Mouse (Mus musculus): ENCODE results near the gene Egfr.
A peak's percentile ranks its signal among the peaks of the same experiment; 100 is the strongest.

The Egfr gene

GRCm38 (mm10) chr11:16772717-16773116, 20.7 kb downstream of the Egfr start:
- no peak for DNase-seq (ENCODE audit: extremely low read depth, insufficient read length, low spot score)

DNA sequence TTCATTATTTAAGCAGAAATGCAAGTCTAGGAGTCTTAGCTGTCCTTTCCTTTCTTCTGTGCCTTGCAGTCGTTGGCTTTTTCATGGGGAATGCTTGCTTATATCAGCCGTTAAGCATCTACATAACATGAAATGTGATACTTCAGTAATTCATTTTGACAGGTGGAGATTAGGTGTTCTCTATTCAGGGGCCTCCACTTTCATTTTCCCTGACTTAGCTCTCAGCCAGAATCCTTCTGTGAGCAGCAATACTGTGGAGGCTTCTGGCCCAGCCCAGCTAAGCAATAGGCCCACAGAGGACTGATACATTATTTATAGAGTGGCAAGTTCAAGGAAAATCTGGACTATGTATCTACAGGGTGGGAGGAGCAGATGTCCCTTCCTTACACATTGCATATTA, 25.0 kb downstream of the Egfr start:
- no peak for DNase-seq (ENCODE audit: extremely low read depth, insufficient read length, low spot score)

- DNase-seq (ENCODE audit: extremely low read depth, insufficient read length, low spot score): no peak
Observed at GRCm38 (mm10) chr11:16781604-16782003, 29.6 kb downstream of the Egfr start.

GRCm38 (mm10) chr11:16783926-16784659, 32.1 kb downstream of the Egfr start:
- no peak for DNase-seq (ENCODE audit: extremely low read depth, insufficient read length, low spot score)

- DNase-seq (ENCODE audit: extremely low read depth, insufficient read length, low spot score): no peak
Observed at GRCm38 (mm10) chr11:16792638-16793585, 40.9 kb downstream of the Egfr start.

- no peak for DNase-seq (ENCODE audit: extremely low read depth, insufficient read length, low spot score)
Observed at GRCm38 (mm10) chr11:16795012-16795411, 43.0 kb downstream of the Egfr start.

- no peak for DNase-seq (ENCODE audit: extremely low read depth, insufficient read length, low spot score)
Observed at GRCm38 (mm10) chr11:16795513-16795912, 43.5 kb downstream of the Egfr start.

- no peak for DNase-seq (ENCODE audit: extremely low read depth, insufficient read length, low spot score)
Observed at GRCm38 (mm10) chr11:16797456-16797855, 45.5 kb downstream of the Egfr start.

DNA sequence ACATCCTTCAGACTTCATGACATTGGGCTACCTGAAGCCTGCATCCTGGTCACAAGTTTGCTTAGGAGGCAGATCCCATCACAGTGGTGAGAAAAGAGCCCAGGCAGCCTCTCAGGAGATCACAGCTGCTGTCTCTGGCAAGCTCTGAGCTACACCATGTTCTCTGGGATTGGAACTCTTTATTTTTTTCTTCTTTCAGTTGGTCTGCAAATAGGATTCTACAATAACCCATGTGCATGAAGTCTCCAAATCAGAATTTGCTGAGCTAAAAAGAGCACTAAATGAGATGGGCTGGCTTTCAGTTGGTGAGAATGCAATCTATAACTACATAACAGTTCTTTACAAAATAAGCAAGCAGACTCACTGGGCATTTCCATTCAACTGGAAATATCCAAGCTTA, 46.1 kb downstream of the Egfr start:
- DNase-seq (ENCODE audit: extremely low read depth, insufficient read length, low spot score): no peak

DNA sequence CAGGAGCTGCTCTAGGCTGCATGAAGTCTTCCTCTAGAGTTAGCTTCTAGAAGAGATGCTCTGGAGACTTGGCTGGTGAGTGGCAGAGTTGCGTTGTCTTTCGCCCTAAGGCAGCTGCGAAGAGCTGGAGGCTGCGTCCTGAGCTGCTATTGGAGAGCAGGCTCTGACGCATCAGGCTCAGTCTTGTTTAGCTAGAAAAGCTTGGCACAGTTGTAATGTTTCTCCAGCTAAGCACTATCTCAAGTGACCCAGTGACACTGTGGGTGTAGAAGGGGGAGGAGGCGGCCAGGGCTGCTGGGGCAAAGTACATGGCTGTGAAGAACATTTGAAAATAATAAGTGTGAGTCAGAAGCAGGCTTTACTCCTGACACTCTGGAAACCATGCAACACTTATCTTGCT, 48.5 kb downstream of the Egfr start:
- no peak for DNase-seq (ENCODE audit: extremely low read depth, insufficient read length, low spot score)

GRCm38 (mm10) chr11:16802668-16803067, 50.7 kb downstream of the Egfr start:
- DNase-seq (ENCODE audit: extremely low read depth, insufficient read length, low spot score): no peak

DNA sequence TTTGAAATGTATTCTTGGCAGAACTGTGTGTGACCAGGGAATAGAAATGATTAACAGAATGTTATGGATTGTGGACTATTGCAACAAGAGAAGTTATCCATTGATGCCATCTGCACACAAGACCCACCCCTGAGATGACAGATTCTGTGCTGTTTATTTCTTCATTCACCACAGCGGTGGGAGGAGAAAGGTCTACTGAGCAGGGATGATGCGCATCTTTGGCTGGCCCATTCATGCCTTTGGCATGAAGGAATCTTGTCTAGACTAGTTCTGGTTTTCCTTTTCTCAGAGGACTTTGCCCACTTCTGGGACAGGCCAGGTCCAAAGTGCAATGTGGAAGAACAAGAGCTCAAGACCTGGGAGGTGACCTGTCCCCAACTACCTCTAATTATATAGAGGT, 52.0 kb downstream of the Egfr start:
- no peak for DNase-seq (ENCODE audit: extremely low read depth, insufficient read length, low spot score)

DNA sequence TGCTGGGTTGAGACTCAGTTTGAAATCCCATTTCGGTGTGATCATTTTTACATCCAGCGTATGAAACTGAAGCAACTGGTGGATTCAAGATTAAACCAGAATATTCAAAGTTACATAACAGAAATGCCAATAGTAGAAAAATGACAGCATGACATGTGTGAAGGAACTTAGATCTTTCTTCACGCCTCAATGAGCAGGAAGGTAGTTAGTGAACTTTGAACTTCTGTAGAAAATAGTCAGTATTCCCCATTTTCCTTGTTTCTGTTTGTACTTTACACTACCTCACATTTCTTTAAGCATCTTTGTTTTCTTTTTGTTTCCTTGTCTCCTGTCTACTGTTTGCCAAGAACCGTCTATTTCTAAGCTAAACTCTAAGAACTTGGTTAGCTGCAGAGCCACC, 53.9 kb downstream of the Egfr start:
- DNase-seq (ENCODE audit: extremely low read depth, insufficient read length, low spot score): no peak

DNA sequence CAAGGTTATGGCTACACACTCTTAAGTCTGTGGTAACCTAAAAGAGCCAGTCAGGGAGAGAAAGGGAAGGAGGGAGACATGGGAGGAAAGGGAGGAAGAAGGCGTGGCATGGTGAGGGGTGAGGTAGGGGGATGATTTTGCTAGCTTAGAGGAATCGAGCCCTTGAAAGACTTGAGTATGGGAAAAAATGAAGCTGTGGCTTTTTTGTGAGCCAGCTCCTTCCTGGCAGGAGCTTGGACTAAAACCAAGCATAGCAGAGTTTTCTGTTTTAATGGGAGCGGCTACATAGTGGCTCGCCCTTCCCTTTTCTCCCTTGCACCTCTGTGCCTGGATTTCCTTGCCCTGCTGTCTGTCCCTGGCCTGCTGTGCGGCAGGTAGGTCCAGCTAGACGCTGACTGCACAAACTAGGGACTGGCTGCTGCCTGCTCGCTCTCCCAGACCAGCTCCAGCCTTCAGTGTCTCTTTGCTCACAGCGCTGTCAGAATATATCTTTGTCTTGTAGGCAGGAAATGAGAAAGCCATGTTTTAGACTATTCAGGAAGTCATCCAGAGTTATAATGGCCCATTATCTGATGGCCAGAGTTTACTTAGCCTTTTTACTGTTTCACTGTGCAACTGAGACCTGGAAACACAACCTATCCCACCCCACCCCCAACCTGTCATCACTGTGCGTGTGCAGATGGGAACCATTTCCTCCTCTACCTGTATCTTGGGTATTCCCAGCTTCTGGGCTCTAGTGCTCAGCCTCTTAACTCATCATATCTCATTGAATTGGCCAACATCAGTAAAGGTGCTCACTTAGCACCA, 57.4 kb downstream of the Egfr start:
- DNase-seq (ENCODE audit: extremely low read depth, insufficient read length, low spot score): peak; percentile 15

DNA sequence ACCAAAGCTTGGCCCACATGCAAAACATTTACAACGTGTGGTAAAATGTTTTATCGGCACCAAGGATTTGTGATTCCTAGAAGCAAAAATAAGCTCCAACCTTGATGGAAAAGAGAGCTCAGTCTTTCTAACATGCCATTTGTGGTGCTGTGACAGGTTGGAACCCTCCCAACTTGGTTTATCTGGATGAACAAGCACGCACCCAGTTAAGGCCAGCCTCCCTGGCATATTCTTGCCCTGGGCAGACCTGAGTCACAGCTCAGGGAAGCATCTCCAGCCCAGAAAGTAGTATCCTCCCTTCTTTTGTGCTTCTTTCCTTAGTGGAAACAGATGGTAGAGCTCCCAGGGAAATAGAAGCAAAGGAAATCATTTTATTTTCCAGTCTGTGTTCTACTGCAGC, 58.1 kb downstream of the Egfr start:
- peak; percentile 15 for DNase-seq (ENCODE audit: extremely low read depth, insufficient read length, low spot score)

DNA sequence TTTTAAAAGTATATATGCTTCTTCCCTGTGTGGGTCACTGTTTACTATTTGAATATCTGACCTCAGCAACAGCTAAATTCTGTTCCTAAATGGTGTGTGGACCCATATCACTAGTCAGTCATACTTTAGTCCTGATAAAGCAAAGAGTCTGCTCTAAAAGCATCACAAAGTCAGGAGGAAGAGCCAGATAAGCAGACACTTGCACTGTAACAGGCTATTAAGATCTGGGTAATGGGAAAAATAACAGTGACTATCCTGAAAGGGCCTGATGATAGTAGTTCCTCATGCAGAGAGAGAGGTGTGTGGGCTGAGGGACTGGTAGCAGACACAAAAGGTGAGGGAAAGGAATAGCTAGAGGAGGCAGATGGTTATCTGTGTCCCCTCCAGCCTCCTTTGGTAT, 61.3 kb downstream of the Egfr start:
- DNase-seq (ENCODE audit: extremely low read depth, insufficient read length, low spot score): no peak

DNA sequence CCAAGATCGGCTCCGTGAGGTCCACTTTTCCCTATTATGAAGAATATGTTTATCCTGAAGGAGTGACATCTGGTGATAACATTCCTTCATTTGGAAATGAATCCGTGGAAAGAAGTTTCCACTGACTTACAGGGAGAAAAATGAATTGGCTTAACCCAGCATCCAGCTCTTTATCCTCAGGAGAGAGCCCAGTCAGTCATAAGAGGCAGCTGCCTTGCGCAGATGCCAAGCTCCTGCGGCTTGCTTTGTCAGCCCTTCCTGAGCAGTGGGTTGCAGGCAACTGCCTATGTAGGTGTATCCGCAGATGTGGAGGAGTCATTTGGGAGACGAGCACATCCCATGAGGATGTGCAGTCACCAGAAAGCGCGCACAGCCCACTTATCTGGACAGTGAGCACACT, 64.4 kb downstream of the Egfr start:
- no peak for DNase-seq (ENCODE audit: extremely low read depth, insufficient read length, low spot score)

GRCm38 (mm10) chr11:16817336-16818034, 65.5 kb downstream of the Egfr start:
- no peak for DNase-seq (ENCODE audit: extremely low read depth, insufficient read length, low spot score)

- no peak for DNase-seq (ENCODE audit: extremely low read depth, insufficient read length, low spot score)
Observed at GRCm38 (mm10) chr11:16819424-16819823, 67.4 kb downstream of the Egfr start.

GRCm38 (mm10) chr11:16820138-16820537, 68.1 kb downstream of the Egfr start:
- DNase-seq (ENCODE audit: extremely low read depth, insufficient read length, low spot score): no peak
